In the genomic region with DNA sequence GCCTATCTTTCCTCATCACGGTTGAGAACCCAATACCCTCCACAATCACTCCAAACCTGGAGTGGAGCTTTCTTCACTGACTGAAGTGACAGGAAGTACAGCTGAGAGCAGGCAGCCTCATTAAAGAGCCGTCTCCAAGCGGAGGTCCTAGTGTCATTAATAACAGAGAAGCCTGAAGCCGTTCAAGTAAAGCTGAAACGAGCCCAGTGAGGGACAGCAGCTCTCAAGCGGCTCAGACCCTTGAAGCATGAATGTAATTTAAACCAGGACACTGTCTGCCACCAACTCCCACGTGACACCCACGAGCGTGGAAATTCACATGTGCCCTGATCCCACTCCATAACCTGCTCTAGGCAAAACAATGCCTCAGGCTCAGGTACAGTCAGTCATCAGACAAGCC, we compare ENCODE assay signal across 15 mouse cellular contexts. TPM values are rescaled to one million over a fixed set of nuclear protein-coding genes. Genes with fewer than 3 reads are reported as not detected.
DNase-seq lines count a peak whose midpoint lies in the region; ATAC-seq lines count a peak whose summit lies in the region.
"Had no signal": no experiment of that assay in that cellular context is flagged by ENCODE, and none has a peak within 500 bp of the region (broad histone marks: within the 10 kb centered on the region; RNA-seq: fewer than 3 reads in every experiment).

No protein-coding gene starts in this region.

- H3K4me2 ChIP-seq in forebrain, embryonic 11.5 days (ENCODE audit: low read depth, low read length, severe bottlenecking): no peak overlapping the region
- H3K4me2 ChIP-seq in forebrain, embryonic 14.5 days (ENCODE audit: low read length): no peak overlapping the region
- H3K4me2 ChIP-seq in hindbrain, embryonic 14.5 days (replicated peaks): no peak overlapping the region
- no peak overlapping the region for H3K4me2 ChIP-seq in neural tube, embryonic 12.5 days (replicated peaks)

- no peak overlapping the region for H3K27ac ChIP-seq in forebrain, embryonic 11.5 days (ENCODE audit: low read depth, low read length)
- no peak overlapping the region for H3K27ac ChIP-seq in forebrain, embryonic 14.5 days (ENCODE audit: low read depth, low read length)
- H3K27ac ChIP-seq in hindbrain, embryonic 14.5 days: peak overlapping the region; percentile 14; the same call in 1 of the 2 replicates
- no peak overlapping the region for H3K27ac ChIP-seq in neural tube, embryonic 12.5 days

- 59% methylated on average over 9 of the region's 9 CpGs for WGBS in forebrain, embryonic 11.5 days
- 45% methylated on average over 9 of the region's 9 CpGs for WGBS in forebrain, embryonic 14.5 days
- 24% methylated on average over 9 of the region's 9 CpGs for WGBS in hindbrain, embryonic 14.5 days
- 19% methylated on average over 9 of the region's 9 CpGs for WGBS in neural tube, embryonic 12.5 days

- DNase-seq in forebrain, embryonic 11.5 days (ENCODE audit: low spot score): no peak
- DNase-seq in forebrain, embryonic 14.5 days (ENCODE audit: low spot score): no peak
- DNase-seq in kidney, postnatal 4 days: peak; percentile 25 to 47
- DNase-seq in kidney, adult 18-20 months: no peak
- no peak for DNase-seq in hindbrain, embryonic 14.5 days (ENCODE audit: low spot score)
- no peak for DNase-seq in heart, adult 8-10 months (ENCODE audit: low spot score)
- no peak for DNase-seq in cerebellum, postnatal 25 days
- DNase-seq: adrenal gland, adult 8-10 months; B cell, adult 2 months; cerebellum, postnatal 14 days; heart, adult 11 months; liver; lung, adult 2 months; thymus, adult 18-20 months had no signal

- no peak overlapping the region for H3K4me3 ChIP-seq in forebrain, embryonic 11.5 days (ENCODE audit: low read depth, low read length)
- no peak overlapping the region for H3K4me3 ChIP-seq in forebrain, embryonic 14.5 days (ENCODE audit: low read depth, low read length)
- no peak overlapping the region for H3K4me3 ChIP-seq in hindbrain, embryonic 14.5 days (replicated peaks; ENCODE audit: low read length)
- H3K4me3 ChIP-seq in neural tube, embryonic 12.5 days: no peak overlapping the region

- 0 out of 2 replicates have a peak, but pooled peaks have one; percentile 30 for ATAC-seq in forebrain, embryonic 11.5 days (replicated peaks; ENCODE audit: low FRiP score)
- ATAC-seq in forebrain, embryonic 14.5 days: no peak
- ATAC-seq in hindbrain, embryonic 14.5 days (ENCODE audit: low FRiP score): peak; percentile 31
- ATAC-seq in neural tube, embryonic 12.5 days (ENCODE audit: low FRiP score, low read depth): peak; percentile 45; the same call in 1 of the 2 replicates

- H3K9ac ChIP-seq in forebrain, embryonic 11.5 days (ENCODE audit: low read length): no peak overlapping the region
- H3K9ac ChIP-seq in forebrain, embryonic 14.5 days (ENCODE audit: low read length): no peak overlapping the region
- H3K9ac ChIP-seq in hindbrain, embryonic 14.5 days: no peak overlapping the region
- H3K9ac ChIP-seq in neural tube, embryonic 12.5 days: no peak overlapping the region

- H3K27me3 ChIP-seq in forebrain, embryonic 11.5 days (ENCODE audit: control insufficient read depth, insufficient read depth, low read length): no peaks in the 10 kb centered on the region
- H3K27me3 ChIP-seq in forebrain, embryonic 14.5 days (replicated peaks; ENCODE audit: control insufficient read depth, insufficient read depth, low read length): no peaks in the 10 kb centered on the region
- no peaks in the 10 kb centered on the region for H3K27me3 ChIP-seq in hindbrain, embryonic 14.5 days (ENCODE audit: control insufficient read depth, insufficient read depth, low read length)
- peaks cover 13% of the 10 kb centered on the region; the same call in 1 of the 2 replicates for H3K27me3 ChIP-seq in neural tube, embryonic 12.5 days (replicated peaks)

- H3K9me3 ChIP-seq in forebrain, embryonic 11.5 days (ENCODE audit: control insufficient read depth, low read length): no peaks in the 10 kb centered on the region
- no peaks in the 10 kb centered on the region for H3K9me3 ChIP-seq in forebrain, embryonic 14.5 days (replicated peaks; ENCODE audit: control insufficient read depth, low read length)
- H3K9me3 ChIP-seq in hindbrain, embryonic 14.5 days (ENCODE audit: control insufficient read depth, low read length): no peaks in the 10 kb centered on the region
- no peaks in the 10 kb centered on the region for H3K9me3 ChIP-seq in neural tube, embryonic 12.5 days

- no peaks in the 10 kb centered on the region; the same call in 1 of the 2 replicates for H3K36me3 ChIP-seq in forebrain, embryonic 11.5 days (ENCODE audit: control insufficient read depth, insufficient read depth, low read length)
- H3K36me3 ChIP-seq in forebrain, embryonic 14.5 days (ENCODE audit: control insufficient read depth, insufficient read depth, low read length): no peaks in the 10 kb centered on the region
- no peaks in the 10 kb centered on the region for H3K36me3 ChIP-seq in hindbrain, embryonic 14.5 days (replicated peaks; ENCODE audit: control insufficient read depth, insufficient read depth)
- H3K36me3 ChIP-seq in neural tube, embryonic 12.5 days: no peaks in the 10 kb centered on the region

- H3K4me1 ChIP-seq in forebrain, embryonic 11.5 days (replicated peaks; ENCODE audit: control insufficient read depth, insufficient read depth, low read length): peaks cover 2% of the 10 kb centered on the region; the same call in 1 of the 2 replicates
- H3K4me1 ChIP-seq in forebrain, embryonic 14.5 days (ENCODE audit: control insufficient read depth, insufficient read depth, low read length): peaks cover 4% of the 10 kb centered on the region; the same call in 1 of the 2 replicates
- peaks cover 28% of the 10 kb centered on the region for H3K4me1 ChIP-seq in hindbrain, embryonic 14.5 days (replicated peaks; ENCODE audit: control insufficient read depth, insufficient read depth, low read length)
- H3K4me1 ChIP-seq in neural tube, embryonic 12.5 days: peaks cover 26% of the 10 kb centered on the region

RNA-seq across cellular contexts. Expression of a gene that starts 29.7 kb away (rescaled TPM):
- 56.8 and 60.7 TPM in 2 replicates for polyA plus RNA-seq in forebrain, embryonic 11.5 days (2014; fragmentation: Nextera tagmentation; extraction: Ambion mirVana)
- 18.1 and 21.1 TPM in 2 replicates for polyA plus RNA-seq in forebrain, embryonic 14.5 days (2014; fragmentation: Nextera tagmentation; extraction: Ambion mirVana)
- polyA plus RNA-seq in hindbrain, embryonic 14.5 days (2014; fragmentation: Nextera tagmentation; extraction: Ambion mirVana): 28.4 and 29.4 TPM in 2 replicates
- polyA plus RNA-seq in neural tube, embryonic 12.5 days (2016; fragmentation: Nextera tagmentation; extraction: Ambion mirVana): 53.1 and 57.9 TPM in 2 replicates
- total RNA-seq in heart, adult 8-10 months (2022): 1 to 10 TPM; 3.1 to 3.7 (median 3.4) TPM

Comparison
In these comparisons a context has a peak if more than half of its experiments do, and no peak if none do; other contexts are left out.
1. DNase-seq: peak in kidney, postnatal 4 days (2 of 2); none in forebrain, embryonic 11.5 days (single experiment), forebrain, embryonic 14.5 days (single experiment), kidney, adult 18-20 months (single experiment), hindbrain, embryonic 14.5 days (single experiment), heart, adult 8-10 months (single experiment) and cerebellum, postnatal 25 days (0 of 2).